Mouse (Mus musculus): Measurements from ENCODE around the gene Cebpe. TPM values are rescaled to one million over a fixed set of nuclear protein-coding genes. Genes with fewer than 3 reads are reported as not detected.

The Cebpe gene
- polyA plus RNA-seq, 1 experiment from 2014 or later = not detected

DNA sequence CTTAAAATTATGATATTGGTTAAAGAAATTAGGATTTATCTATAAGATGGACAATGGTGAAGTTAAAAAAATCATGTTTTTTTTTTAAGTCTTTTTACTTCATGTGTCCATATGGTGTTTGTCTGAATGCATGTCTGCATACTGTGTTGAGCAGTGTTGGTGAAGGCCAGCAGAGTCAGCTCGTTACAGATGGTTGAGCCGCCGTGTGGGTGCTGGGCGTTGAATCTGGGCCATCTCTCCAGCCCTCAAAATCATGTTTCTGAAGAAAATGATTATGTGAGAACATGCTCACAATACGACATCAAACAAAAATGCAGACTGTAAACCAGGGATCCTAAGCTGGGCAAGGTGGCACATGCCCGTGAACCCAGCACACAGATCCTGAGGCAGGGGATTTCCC is 18.3 kb upstream of the Cebpe start:
- H3K4me1 ChIP-seq (ENCODE audit: control insufficient read depth, insufficient read depth, low read length) = no peaks in the 10 kb centered on the region
- no peaks in the 10 kb centered on the region for H3K36me3 ChIP-seq (ENCODE audit: control insufficient read depth, insufficient read depth, low read length)
- H3K9me3 ChIP-seq (ENCODE audit: control insufficient read depth, low read length) = no peaks in the 10 kb centered on the region
- H3K27me3 ChIP-seq (ENCODE audit: control insufficient read depth, insufficient read depth, low read length) = no peaks in the 10 kb centered on the region
- ATAC-seq (ENCODE audit: low FRiP score, low TSS enrichment) (no peak), DNase-seq (no peak)
- H3K9ac ChIP-seq (replicated peaks; ENCODE audit: low read length) = no peak overlapping the region
- no peak overlapping the region for H3K27ac ChIP-seq (replicated peaks; ENCODE audit: low read depth, low read length)
- WGBS = 90% methylated on average over 6 of the region's 6 CpGs
- no peak overlapping the region for H3K4me3 ChIP-seq (replicated peaks; ENCODE audit: low read depth, low read length)
- H3K4me2 ChIP-seq (ENCODE audit: low read length) = no peak overlapping the region

DNA sequence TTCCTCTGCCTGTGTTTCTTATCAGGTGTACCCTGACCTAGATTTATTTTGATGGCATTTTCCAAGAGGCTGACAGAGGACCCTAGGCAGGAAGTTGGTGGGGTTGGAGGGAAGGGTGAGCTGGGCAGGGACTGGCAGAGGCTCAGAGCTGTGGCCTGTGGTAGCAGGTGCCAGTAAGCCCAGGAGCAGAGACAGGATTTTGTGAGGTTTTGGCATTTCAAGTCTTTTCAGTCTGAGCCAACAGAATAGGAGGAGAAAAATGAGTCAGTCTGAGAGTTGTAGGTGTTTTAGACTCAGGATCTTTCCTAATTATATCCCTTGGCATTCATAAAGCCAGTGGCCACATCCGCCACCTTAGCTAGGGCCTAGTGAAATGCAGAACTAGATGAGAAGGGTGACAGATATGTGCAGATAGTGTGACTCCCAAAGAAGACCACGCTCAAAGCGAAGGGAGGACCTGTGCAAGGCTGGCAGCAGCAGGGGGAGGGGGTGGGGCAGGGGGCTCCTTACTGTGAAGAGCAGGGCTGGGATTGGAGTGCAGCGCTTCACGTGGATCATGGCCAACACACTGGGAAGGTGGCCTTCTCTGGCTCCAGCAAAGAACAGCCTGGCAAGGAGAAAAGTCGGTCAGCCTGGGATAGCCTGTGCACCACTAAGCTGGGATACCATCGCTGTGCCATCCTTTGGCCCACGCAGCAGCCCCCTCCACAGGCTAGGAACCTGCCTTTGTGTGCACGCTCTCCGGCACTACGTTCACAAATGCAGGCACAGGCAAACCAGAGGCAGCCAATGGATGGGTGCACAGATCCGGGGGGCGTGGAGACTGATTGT is 17.1 kb upstream of the Cebpe start:
- 61% methylated on average over 13 of the region's 13 CpGs for WGBS
- no peak for DNase-seq
- Histone ChIP-seq H3K36me3 (ENCODE audit: control insufficient read depth, insufficient read depth, low read length) (no peaks in the 10 kb centered on the region), H3K4me2 (ENCODE audit: low read length) (no peak overlapping the region), H3K4me3 (replicated peaks; ENCODE audit: low read depth, low read length) (no peak overlapping the region), H3K9ac (replicated peaks; ENCODE audit: low read length) (no peak overlapping the region), H3K4me1 (ENCODE audit: control insufficient read depth, insufficient read depth, low read length) (no peaks in the 10 kb centered on the region), H3K27me3 (ENCODE audit: control insufficient read depth, insufficient read depth, low read length) (no peaks in the 10 kb centered on the region), H3K27ac (replicated peaks; ENCODE audit: low read depth, low read length) (no peak overlapping the region), H3K9me3 (ENCODE audit: control insufficient read depth, low read length) (no peaks in the 10 kb centered on the region)
- no peak for ATAC-seq (ENCODE audit: low FRiP score, low TSS enrichment)

DNA sequence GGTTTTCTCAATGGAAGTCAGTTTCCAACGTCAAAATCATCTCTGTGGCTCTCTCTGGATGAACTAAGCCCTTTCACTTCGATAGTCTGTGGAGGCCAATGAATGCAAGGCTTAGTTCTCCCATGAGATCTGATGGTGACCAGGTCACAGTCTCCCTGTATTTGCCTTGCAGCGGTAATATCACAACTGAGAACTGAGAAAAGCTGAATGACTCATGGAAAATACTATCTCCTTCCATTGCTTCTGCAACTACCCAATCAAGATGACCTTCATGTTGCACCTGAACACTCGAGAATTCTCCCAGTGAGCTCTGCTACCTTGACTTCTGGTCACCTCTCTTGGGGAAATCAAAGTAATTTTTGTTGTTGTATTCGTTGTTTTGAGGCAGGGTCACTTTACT is 15.6 kb upstream of the Cebpe start:
- Histone ChIP-seq H3K9ac (replicated peaks; ENCODE audit: low read length) (no peak overlapping the region), H3K4me2 (ENCODE audit: low read length) (no peak overlapping the region), H3K4me3 (replicated peaks; ENCODE audit: low read depth, low read length) (no peak overlapping the region), H3K27ac (replicated peaks; ENCODE audit: low read depth, low read length) (no peak overlapping the region), H3K9me3 (ENCODE audit: control insufficient read depth, low read length) (no peaks in the 10 kb centered on the region), H3K36me3 (ENCODE audit: control insufficient read depth, insufficient read depth, low read length) (no peaks in the 10 kb centered on the region), H3K27me3 (ENCODE audit: control insufficient read depth, insufficient read depth, low read length) (no peaks in the 10 kb centered on the region), H3K4me1 (ENCODE audit: control insufficient read depth, insufficient read depth, low read length) (no peaks in the 10 kb centered on the region)
- DNase-seq (no peak), ATAC-seq (ENCODE audit: low FRiP score, low TSS enrichment) (no peak)
- 75% methylated on average over 5 of the region's 5 CpGs for WGBS

DNA sequence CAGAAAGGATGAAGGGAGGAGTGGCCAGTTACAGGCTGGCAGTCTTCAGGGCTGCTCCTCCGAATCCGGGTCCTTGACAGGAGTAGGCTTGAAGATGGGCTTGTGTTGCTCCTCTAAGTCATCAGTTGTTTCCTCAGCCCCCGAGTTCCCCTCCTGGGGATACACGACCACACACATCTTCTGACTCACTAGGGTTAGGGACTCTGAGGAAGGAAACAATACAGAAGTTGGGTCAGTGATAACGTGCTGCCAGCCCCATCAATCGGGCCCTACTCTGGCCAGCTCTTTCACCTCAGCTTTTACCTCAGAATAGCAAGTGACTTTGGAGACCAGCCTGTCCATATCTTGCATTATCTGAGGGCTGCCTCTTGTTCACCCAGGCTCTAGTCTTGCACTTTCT is 12.1 kb upstream of the Cebpe start:
- Histone ChIP-seq H3K36me3 (ENCODE audit: control insufficient read depth, insufficient read depth, low read length) (no peaks in the 10 kb centered on the region), H3K4me1 (ENCODE audit: control insufficient read depth, insufficient read depth, low read length) (no peaks in the 10 kb centered on the region), H3K27ac (replicated peaks; ENCODE audit: low read depth, low read length) (no peak overlapping the region), H3K4me2 (ENCODE audit: low read length) (no peak overlapping the region), H3K9me3 (ENCODE audit: control insufficient read depth, low read length) (no peaks in the 10 kb centered on the region), H3K4me3 (replicated peaks; ENCODE audit: low read depth, low read length) (no peak overlapping the region), H3K9ac (replicated peaks; ENCODE audit: low read length) (no peak overlapping the region), H3K27me3 (ENCODE audit: control insufficient read depth, insufficient read depth, low read length) (no peaks in the 10 kb centered on the region)
- WGBS = 84% methylated on average over 6 of the region's 6 CpGs
- ATAC-seq (ENCODE audit: low FRiP score, low TSS enrichment) (no peak), DNase-seq (no peak)

DNA sequence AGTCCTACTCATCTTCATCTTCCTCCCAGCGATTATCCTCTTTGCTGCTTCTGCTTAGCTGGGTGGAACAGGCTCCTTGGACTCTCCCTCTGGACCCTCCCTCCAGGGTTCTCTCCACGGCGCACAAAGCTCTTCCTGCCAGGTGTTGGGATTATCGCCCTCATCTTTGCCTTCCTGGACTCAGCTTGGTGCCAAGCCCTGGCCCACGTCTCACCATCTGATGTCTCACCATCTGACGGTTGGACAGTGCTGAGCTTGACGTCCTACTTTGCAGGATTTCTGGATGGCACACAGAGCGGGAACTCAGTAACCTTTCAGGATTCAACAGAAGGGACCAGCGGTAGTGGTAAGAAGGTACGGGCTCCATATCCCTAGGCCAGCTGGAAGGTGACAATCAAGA is 9.7 kb upstream of the Cebpe start:
- DNase-seq (no peak), ATAC-seq (ENCODE audit: low FRiP score, low TSS enrichment) (no peak)
- 76% methylated on average over 10 of the region's 10 CpGs for WGBS
- H3K27me3 ChIP-seq (ENCODE audit: control insufficient read depth, insufficient read depth, low read length) = no peaks in the 10 kb centered on the region
- no peak overlapping the region for H3K4me2 ChIP-seq (ENCODE audit: low read length)
- no peak overlapping the region for H3K4me3 ChIP-seq (replicated peaks; ENCODE audit: low read depth, low read length)
- H3K9ac ChIP-seq (replicated peaks; ENCODE audit: low read length) = no peak overlapping the region
- no peaks in the 10 kb centered on the region for H3K4me1 ChIP-seq (ENCODE audit: control insufficient read depth, insufficient read depth, low read length)
- H3K36me3 ChIP-seq (ENCODE audit: control insufficient read depth, insufficient read depth, low read length) = no peaks in the 10 kb centered on the region
- H3K9me3 ChIP-seq (ENCODE audit: control insufficient read depth, low read length) = no peaks in the 10 kb centered on the region
- no peak overlapping the region for H3K27ac ChIP-seq (replicated peaks; ENCODE audit: low read depth, low read length)

DNA sequence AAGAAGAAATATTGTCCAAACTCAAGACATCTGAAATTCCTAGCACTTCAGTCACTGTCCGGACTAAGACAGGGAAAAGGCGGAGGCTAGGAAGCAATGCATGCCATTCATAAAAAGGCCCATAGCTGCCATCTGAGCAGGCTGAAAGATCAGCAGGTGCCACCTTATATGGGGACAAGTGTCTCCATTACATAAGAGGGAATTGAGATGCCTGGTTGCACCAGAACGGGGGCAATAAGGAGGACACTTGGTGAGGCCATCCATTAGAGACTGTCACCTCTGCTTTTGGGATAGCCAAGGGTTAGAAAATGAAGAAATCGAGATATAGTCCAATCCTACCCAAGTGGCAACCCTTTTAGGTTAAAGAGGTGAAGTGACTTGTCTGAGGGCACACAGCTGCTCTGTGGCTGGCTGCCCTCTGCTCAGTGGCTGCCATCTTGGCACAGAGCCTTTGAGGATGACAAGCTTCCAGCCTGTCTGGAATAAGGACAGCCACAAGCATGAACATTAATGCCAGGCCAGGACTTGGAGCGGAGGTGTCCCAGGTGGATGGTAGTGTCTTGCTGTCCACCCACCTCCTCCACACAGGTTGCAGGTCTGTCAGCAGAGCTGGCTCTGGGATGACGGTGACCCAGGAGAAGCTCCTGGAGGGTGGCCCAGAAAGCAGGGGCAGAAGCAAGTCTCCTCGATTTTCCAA is 8.8 kb upstream of the Cebpe start:
- Histone ChIP-seq H3K27ac (replicated peaks; ENCODE audit: low read depth, low read length) (no peak overlapping the region), H3K27me3 (ENCODE audit: control insufficient read depth, insufficient read depth, low read length) (no peaks in the 10 kb centered on the region), H3K4me1 (ENCODE audit: control insufficient read depth, insufficient read depth, low read length) (no peaks in the 10 kb centered on the region), H3K4me3 (replicated peaks; ENCODE audit: low read depth, low read length) (no peak overlapping the region), H3K4me2 (ENCODE audit: low read length) (no peak overlapping the region), H3K9me3 (ENCODE audit: control insufficient read depth, low read length) (no peaks in the 10 kb centered on the region), H3K36me3 (ENCODE audit: control insufficient read depth, insufficient read depth, low read length) (no peaks in the 10 kb centered on the region), H3K9ac (replicated peaks; ENCODE audit: low read length) (no peak overlapping the region)
- ATAC-seq (ENCODE audit: low FRiP score, low TSS enrichment) (no peak), DNase-seq (no peak)
- WGBS = 88% methylated on average over 7 of the region's 7 CpGs

DNA sequence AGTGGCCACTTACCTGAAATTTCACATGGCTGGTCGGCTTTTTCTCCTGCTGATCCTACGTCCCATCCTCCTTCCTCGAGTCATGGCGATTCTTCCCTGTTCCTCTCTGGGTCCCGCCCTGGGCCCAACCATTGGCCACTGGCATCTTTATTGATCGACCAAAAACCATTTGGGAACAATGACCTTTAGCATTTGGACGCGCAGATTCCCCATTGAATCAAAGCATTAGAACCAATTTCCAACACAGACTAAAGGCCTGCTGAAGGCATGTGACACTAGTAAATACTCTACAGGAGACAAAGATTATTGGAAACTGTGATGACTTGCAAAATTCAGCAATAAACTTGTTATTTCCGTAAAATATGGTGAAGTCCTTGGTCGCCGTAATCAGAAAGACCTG is 8.1 kb upstream of the Cebpe start:
- Histone ChIP-seq H3K36me3 (ENCODE audit: control insufficient read depth, insufficient read depth, low read length) (no peaks in the 10 kb centered on the region), H3K9me3 (ENCODE audit: control insufficient read depth, low read length) (no peaks in the 10 kb centered on the region), H3K27me3 (ENCODE audit: control insufficient read depth, insufficient read depth, low read length) (no peaks in the 10 kb centered on the region), H3K4me3 (replicated peaks; ENCODE audit: low read depth, low read length) (no peak overlapping the region), H3K9ac (replicated peaks; ENCODE audit: low read length) (no peak overlapping the region), H3K27ac (replicated peaks; ENCODE audit: low read depth, low read length) (no peak overlapping the region), H3K4me1 (ENCODE audit: control insufficient read depth, insufficient read depth, low read length) (no peaks in the 10 kb centered on the region), H3K4me2 (ENCODE audit: low read length) (no peak overlapping the region)
- 90% methylated on average over 11 of the region's 11 CpGs for WGBS
- DNase-seq (no peak), ATAC-seq (ENCODE audit: low FRiP score, low TSS enrichment) (no peak)

DNA sequence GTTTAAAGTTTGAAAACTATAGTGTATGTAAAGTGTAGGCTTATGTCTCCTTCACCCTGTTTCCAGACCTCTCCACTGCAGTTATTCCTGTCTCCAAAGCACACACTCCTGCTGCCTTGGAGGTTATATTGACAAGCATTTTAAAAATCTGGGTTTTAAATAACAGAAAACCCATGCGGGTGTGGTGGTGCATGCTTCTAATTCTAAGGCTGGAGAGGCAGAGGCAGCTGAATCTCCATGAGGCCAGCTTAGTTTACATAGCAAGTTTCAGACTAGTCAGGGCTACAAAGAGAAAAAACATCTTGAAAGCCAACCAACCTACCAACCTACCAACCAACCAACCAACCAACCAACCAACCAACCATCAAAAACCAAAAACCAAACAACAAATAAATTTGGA is 3.4 kb upstream of the Cebpe start:
- peak overlapping the region; percentile 44; the same call in 1 of the 2 replicates for H3K9ac ChIP-seq (replicated peaks; ENCODE audit: low read length)
- H3K4me2 ChIP-seq (ENCODE audit: low read length) = peak overlapping the region; percentile 70
- no peaks in the 10 kb centered on the region for H3K9me3 ChIP-seq (ENCODE audit: control insufficient read depth, low read length)
- H3K27ac ChIP-seq (replicated peaks; ENCODE audit: low read depth, low read length) = no peak overlapping the region
- H3K4me1 ChIP-seq (ENCODE audit: control insufficient read depth, insufficient read depth, low read length) = no peaks in the 10 kb centered on the region
- no peaks in the 10 kb centered on the region for H3K27me3 ChIP-seq (ENCODE audit: control insufficient read depth, insufficient read depth, low read length)
- ATAC-seq (ENCODE audit: low FRiP score, low TSS enrichment) = no peak
- no peak for DNase-seq
- 88% methylated on average over 1 of the region's 1 CpGs for WGBS
- H3K4me3 ChIP-seq (replicated peaks; ENCODE audit: low read depth, low read length) = peak overlapping the region; percentile 36; the same call in 1 of the 2 replicates
- H3K36me3 ChIP-seq (ENCODE audit: control insufficient read depth, insufficient read depth, low read length) = no peaks in the 10 kb centered on the region

DNA sequence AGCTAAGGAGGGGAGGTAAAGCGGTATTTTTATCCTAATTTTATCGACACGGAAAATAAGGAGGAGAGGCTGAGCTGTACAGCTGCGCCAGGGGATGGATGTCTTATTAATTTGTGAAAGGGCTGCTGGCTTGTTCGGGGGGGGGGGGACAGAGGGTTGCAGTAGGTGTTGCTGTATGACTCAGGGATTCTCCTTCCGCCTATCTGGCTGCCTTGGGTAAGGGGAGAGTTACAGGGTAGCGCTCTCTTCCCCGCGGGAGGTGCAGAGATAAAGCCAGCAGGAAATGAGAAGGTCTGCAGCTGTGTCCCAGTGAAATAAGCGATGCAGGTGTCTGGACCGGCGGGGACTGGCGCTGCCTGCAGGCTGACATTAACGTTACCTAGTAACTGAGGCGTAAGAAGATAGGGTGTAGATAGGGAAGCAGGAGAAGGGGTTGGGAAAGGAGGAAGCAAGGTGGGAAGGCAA is 2.7 kb upstream of the Cebpe start:
- no peaks in the 10 kb centered on the region for H3K36me3 ChIP-seq (ENCODE audit: control insufficient read depth, insufficient read depth, low read length)
- DNase-seq = peak; percentile 65
- no peaks in the 10 kb centered on the region for H3K9me3 ChIP-seq (ENCODE audit: control insufficient read depth, low read length)
- H3K9ac ChIP-seq (replicated peaks; ENCODE audit: low read length) = peak overlapping the region; percentile 44
- no peaks in the 10 kb centered on the region for H3K27me3 ChIP-seq (ENCODE audit: control insufficient read depth, insufficient read depth, low read length)
- peak overlapping the region; percentile 15 for H3K27ac ChIP-seq (replicated peaks; ENCODE audit: low read depth, low read length)
- H3K4me2 ChIP-seq (ENCODE audit: low read length) = peak overlapping the region; percentile 70
- ATAC-seq (ENCODE audit: low FRiP score, low TSS enrichment) = peak; percentile 50
- no peaks in the 10 kb centered on the region for H3K4me1 ChIP-seq (ENCODE audit: control insufficient read depth, insufficient read depth, low read length)
- H3K4me3 ChIP-seq (replicated peaks; ENCODE audit: low read depth, low read length) = peak overlapping the region; percentile 36
- 2% methylated on average over 15 of the region's 15 CpGs for WGBS

Data from midbrain, embryonic 14.5 days (tissue).